Mouse (Mus musculus) liver, embryonic 11.5 days (tissue): ENCODE data around the gene Gm12355. TPM values are rescaled to one million over a fixed set of nuclear protein-coding genes. Genes with fewer than 3 reads are reported as not detected.

Experiments
- ATAC-seq: fragments of 200-750 bp; cut with Nextera tagmentation; replicated peaks from 2 replicates; pipeline ENCODE4 v1.8.0; 2017; ENCODE audit warnings: moderate number of reproducible peaks, mild to moderate bottlenecking, moderate TSS enrichment, moderate library complexity; ENCODE audit not compliant: low FRiP score
- DNase-seq: peaks from one replicate; pipeline ENCODE4 v3.0.0-alpha.2; 2017; ENCODE audit warnings: low spot score
- H3K27ac ChIP-seq: fragments of 300-500 bp; sonication (generic); 2 replicates; pipeline ENCODE4 v1.5.1; 2014; ENCODE audit warnings: mild to moderate bottlenecking, low read depth, low read length, control low read depth
- H3K27me3 ChIP-seq: fragments of 300-500 bp; sonication (generic); replicated peaks from 2 replicates; pipeline ENCODE4 v1.6.1; 2014; ENCODE audit warnings: low read length, mixed read lengths; ENCODE audit not compliant: control insufficient read depth, insufficient read depth
- H3K36me3 ChIP-seq: fragments of 300-500 bp; sonication (generic); 2 replicates; pipeline ENCODE4 v1.6.1; 2014; ENCODE audit warnings: mild to moderate bottlenecking, low read length, moderate library complexity, mixed read lengths; ENCODE audit not compliant: control insufficient read depth, insufficient read depth
- H3K4me1 ChIP-seq: fragments of 300-500 bp; sonication (generic); replicated peaks from 2 replicates; pipeline ENCODE4 v1.6.1; 2014; ENCODE audit warnings: low read length, mixed read lengths; ENCODE audit not compliant: control insufficient read depth, insufficient read depth
- H3K4me2 ChIP-seq: fragments of 300-500 bp; sonication (generic); 2 replicates; pipeline ENCODE4 v1.6.1; 2014; ENCODE audit warnings: mild to moderate bottlenecking, control low read depth, moderate library complexity
- H3K4me3 ChIP-seq: fragments of 300-500 bp; sonication (generic); 2 replicates; pipeline ENCODE4 v1.5.1; 2014; ENCODE audit warnings: low read depth, low read length, control low read depth
- H3K9ac ChIP-seq: fragments of 300-500 bp; sonication (generic); 2 replicates; pipeline ENCODE4 v1.6.1; 2014; ENCODE audit warnings: low read depth, low read length, control low read depth
- H3K9me3 ChIP-seq: fragments of 300-500 bp; sonication (generic); 2 replicates; pipeline ENCODE4 v1.6.1; 2016; ENCODE audit warnings: low read length, inconsistent platforms, mixed read lengths; ENCODE audit not compliant: control insufficient read depth
- WGBS: fragments of 180-500 bp; shearing (Covaris S2); extraction: QIAGEN DNeasy Blood & Tissue Kit; methylation state at CpG from one replicate; pipeline ENCODE4 v1.1.7; 2014; 5-methylcytosine and 5-hydroxymethylcytosine counted together
- polyA plus RNA-seq: library from polyadenylated mRNA; unstranded; fragments of >200 nt; fragmentation: Nextera tagmentation; extraction: Ambion mirVana; gene quantifications from 2 replicates; pipeline ENCODE4 v1.2.1, GENCODE M21; 2014

The Gm12355 gene
- polyA plus RNA-seq, 1 experiment from 2014 or later: 0.44 TPM

- peaks cover 33% of the 10 kb centered on the region for H3K27me3 ChIP-seq
- H3K9ac ChIP-seq: no peak overlapping the region
These were observed 28.1 kb downstream of the Gm12355 start for GRCm38 (mm10) chr11:98597363-98597762.

DNA sequence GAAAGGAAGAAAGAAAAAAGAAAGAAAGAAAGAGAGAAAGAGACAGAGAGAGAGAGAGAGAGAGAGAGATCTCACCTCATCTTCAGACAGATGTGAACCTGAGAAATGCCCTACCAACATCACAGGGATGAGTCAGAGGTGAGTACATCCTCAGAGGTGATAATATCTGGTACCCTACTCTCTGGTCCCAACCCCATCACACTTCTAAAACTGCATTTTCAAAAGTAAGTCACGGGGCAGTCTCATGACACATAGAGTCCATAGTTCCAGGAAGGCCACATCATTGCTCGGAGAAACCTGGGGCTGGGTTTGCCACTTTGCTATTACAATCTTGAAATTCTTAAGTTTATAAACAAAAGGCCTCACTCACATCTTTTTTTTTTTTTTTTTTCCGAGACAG is 29.5 kb downstream of the Gm12355 start:
- Histone ChIP-seq H3K27ac (no peak overlapping the region), H3K4me1 (peaks cover 4% of the 10 kb centered on the region; the same call in 1 of the 2 replicates), H3K4me3 (no peak overlapping the region), H3K9me3 (no peaks in the 10 kb centered on the region), H3K27me3 (peaks cover 30% of the 10 kb centered on the region), H3K36me3 (no peaks in the 10 kb centered on the region), H3K4me2 (no peak overlapping the region), H3K9ac (no peak overlapping the region)
- WGBS: 72% methylated on average over 3 of the region's 3 CpGs
- ATAC-seq: no peak
- no peak for DNase-seq

More at GRCm38 (mm10) chr11:98597363-98597762, 28.1 kb downstream of the Gm12355 start:
- no peaks in the 10 kb centered on the region for H3K36me3 ChIP-seq
- no peak overlapping the region for H3K4me3 ChIP-seq
- DNase-seq (peak; percentile 70), ATAC-seq (peak; percentile 64)
- no peaks in the 10 kb centered on the region for H3K9me3 ChIP-seq
- WGBS: 21% methylated on average over 6 of the region's 6 CpGs
- H3K4me2 ChIP-seq: no peak overlapping the region
- H3K4me1 ChIP-seq: peaks cover 6% of the 10 kb centered on the region; the same call in 1 of the 2 replicates
- H3K27ac ChIP-seq: no peak overlapping the region

DNA sequence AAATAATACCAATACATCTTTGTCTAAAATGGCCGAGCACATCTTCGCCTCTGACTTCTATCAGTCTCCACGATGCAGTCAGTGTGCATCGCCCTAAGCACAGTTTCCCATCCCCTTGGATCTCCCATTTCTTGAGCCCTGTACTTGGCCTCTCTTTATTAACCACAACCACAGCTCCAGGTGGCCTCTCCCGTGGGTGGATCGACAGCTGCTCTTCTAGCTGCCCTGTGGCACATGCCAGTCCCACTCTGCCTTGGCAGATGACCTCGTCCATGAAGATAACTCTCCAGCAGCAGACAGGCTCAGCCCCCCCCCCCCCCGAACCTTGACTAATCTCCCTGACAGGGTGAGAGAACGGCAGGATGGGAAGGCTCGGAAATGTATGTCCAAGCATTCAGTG is 30.0 kb downstream of the Gm12355 start:
- no peak for DNase-seq
- Histone ChIP-seq H3K4me3 (no peak overlapping the region), H3K4me1 (peaks cover 4% of the 10 kb centered on the region; the same call in 1 of the 2 replicates), H3K27ac (no peak overlapping the region), H3K36me3 (no peaks in the 10 kb centered on the region), H3K9ac (no peak overlapping the region), H3K4me2 (no peak overlapping the region), H3K9me3 (no peaks in the 10 kb centered on the region), H3K27me3 (peaks cover 28% of the 10 kb centered on the region)
- no peak for ATAC-seq
- WGBS: 62% methylated on average over 10 of the region's 10 CpGs

GRCm38 (mm10) chr11:98595021-98595420 is 30.4 kb downstream of the Gm12355 start:
- H3K4me3 ChIP-seq: no peak overlapping the region
- ATAC-seq (no peak), DNase-seq (no peak)
- H3K27me3 ChIP-seq: peaks cover 23% of the 10 kb centered on the region
- 67% methylated on average over 6 of the region's 6 CpGs for WGBS
- no peaks in the 10 kb centered on the region for H3K9me3 ChIP-seq
- H3K4me2 ChIP-seq: no peak overlapping the region
- no peaks in the 10 kb centered on the region for H3K36me3 ChIP-seq
- no peak overlapping the region for H3K9ac ChIP-seq
- H3K4me1 ChIP-seq: peaks cover 4% of the 10 kb centered on the region; the same call in 1 of the 2 replicates
- no peak overlapping the region for H3K27ac ChIP-seq

DNA sequence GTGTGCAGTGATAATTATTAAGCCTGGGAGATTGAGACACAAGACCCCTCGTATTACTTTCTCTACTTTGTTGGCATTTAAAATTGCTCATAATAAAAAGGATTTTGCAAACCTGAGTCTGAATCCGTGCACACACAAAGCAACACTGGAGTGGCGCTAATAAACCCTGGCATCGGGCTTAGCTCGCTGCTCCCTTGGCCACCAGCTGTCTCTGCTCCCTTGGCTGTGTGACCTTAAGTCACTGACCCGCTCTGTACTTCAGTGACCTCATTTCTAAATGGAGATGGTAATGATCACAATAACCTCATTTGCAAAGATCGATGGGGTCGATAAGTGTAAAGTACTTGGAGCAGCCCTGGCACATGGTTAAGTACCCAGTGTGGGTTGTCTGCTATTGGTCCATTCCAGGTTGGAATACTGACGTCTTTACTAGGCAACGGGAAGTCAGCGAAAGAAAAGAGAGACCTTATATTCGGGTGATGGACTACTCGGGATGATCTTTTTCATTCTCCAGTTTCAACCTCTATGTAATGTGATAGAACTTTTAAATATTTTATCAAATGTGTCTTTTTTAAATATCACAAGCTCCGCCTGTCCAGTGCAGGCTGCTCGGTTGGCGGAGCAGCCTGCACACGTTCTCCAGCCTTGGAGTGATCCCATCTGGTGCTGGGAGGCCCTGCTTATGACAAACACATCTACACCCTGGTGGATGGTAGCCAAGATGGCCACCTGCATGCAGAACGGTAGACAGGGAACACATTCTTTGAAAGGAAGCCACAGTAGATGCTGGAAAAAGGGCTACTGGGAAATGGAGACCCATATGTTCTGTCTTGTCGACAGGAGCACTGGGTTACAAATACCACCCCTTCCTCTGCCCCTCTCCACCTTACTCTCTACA is 34.7 kb downstream of the Gm12355 start:
- H3K36me3 ChIP-seq: no peaks in the 10 kb centered on the region
- 79% methylated on average over 19 of the region's 19 CpGs for WGBS
- no peak overlapping the region for H3K9ac ChIP-seq
- no peak overlapping the region for H3K27ac ChIP-seq
- no peak overlapping the region for H3K4me3 ChIP-seq
- no peak for ATAC-seq
- DNase-seq: no peak
- H3K4me2 ChIP-seq: no peak overlapping the region
- peaks cover 26% of the 10 kb centered on the region for H3K4me1 ChIP-seq
- H3K9me3 ChIP-seq: no peaks in the 10 kb centered on the region
- H3K27me3 ChIP-seq: no peaks in the 10 kb centered on the region

DNA sequence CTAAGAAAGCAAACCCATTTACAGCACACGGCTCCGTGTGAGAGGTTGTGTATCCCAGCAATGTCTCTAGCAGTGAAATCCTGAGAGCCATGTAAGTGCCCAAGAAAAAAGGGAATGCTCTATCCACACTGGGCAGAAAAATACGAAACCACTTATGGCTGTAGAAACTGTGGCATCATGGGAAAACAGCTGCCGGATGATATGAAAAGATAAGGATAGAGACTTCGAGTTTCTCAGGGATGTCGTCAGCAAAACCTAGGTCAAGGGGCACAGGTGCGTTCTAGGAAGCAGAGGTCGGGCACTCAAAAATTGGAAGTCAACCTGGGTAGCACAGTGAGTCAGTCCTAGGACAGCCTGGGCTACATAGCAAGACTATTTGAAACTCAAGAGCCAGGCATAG is 36.2 kb downstream of the Gm12355 start:
- H3K36me3 ChIP-seq: no peaks in the 10 kb centered on the region
- no peaks in the 10 kb centered on the region for H3K9me3 ChIP-seq
- peak overlapping the region; percentile 97; the same call in 1 of the 2 replicates for H3K27ac ChIP-seq
- H3K4me3 ChIP-seq: no peak overlapping the region
- no peak for ATAC-seq
- H3K4me1 ChIP-seq: peaks cover 41% of the 10 kb centered on the region
- no peak for DNase-seq
- peak overlapping the region; percentile 89; the same call in 1 of the 2 replicates for H3K4me2 ChIP-seq
- no peaks in the 10 kb centered on the region for H3K27me3 ChIP-seq
- WGBS: 73% methylated on average over 8 of the region's 8 CpGs
- H3K9ac ChIP-seq: peak overlapping the region; percentile 15

- 60% methylated on average over 6 of the region's 6 CpGs for WGBS
- Histone ChIP-seq H3K27me3 (no peaks in the 10 kb centered on the region), H3K4me2 (peak overlapping the region; percentile 89), H3K36me3 (no peaks in the 10 kb centered on the region), H3K9me3 (no peaks in the 10 kb centered on the region), H3K27ac (peak overlapping the region; percentile 97), H3K4me3 (peak overlapping the region; percentile 70), H3K9ac (peak overlapping the region; percentile 15), H3K4me1 (peaks cover 45% of the 10 kb centered on the region)
- DNase-seq (no peak), ATAC-seq (no peak)
These were observed 36.6 kb downstream of the Gm12355 start for GRCm38 (mm10) chr11:98588833-98589281.

- H3K27ac ChIP-seq: peak overlapping the region; percentile 97
- H3K27me3 ChIP-seq: no peaks in the 10 kb centered on the region
- DNase-seq (peak; percentile 86), ATAC-seq (peak; percentile 67)
- no peaks in the 10 kb centered on the region for H3K9me3 ChIP-seq
- peaks cover 2% of the 10 kb centered on the region; the same call in 1 of the 2 replicates for H3K36me3 ChIP-seq
- H3K9ac ChIP-seq: peak overlapping the region; percentile 67
- peak overlapping the region; percentile 89 for H3K4me2 ChIP-seq
- peaks cover 53% of the 10 kb centered on the region for H3K4me1 ChIP-seq
- WGBS: 6% methylated on average over 20 of the region's 20 CpGs
- H3K4me3 ChIP-seq: peak overlapping the region; percentile 70
These were observed 37.5 kb downstream of the Gm12355 start for GRCm38 (mm10) chr11:98587684-98588546.
